Mouse (Mus musculus): ENCODE data around the gene Tfip11.

DNA sequence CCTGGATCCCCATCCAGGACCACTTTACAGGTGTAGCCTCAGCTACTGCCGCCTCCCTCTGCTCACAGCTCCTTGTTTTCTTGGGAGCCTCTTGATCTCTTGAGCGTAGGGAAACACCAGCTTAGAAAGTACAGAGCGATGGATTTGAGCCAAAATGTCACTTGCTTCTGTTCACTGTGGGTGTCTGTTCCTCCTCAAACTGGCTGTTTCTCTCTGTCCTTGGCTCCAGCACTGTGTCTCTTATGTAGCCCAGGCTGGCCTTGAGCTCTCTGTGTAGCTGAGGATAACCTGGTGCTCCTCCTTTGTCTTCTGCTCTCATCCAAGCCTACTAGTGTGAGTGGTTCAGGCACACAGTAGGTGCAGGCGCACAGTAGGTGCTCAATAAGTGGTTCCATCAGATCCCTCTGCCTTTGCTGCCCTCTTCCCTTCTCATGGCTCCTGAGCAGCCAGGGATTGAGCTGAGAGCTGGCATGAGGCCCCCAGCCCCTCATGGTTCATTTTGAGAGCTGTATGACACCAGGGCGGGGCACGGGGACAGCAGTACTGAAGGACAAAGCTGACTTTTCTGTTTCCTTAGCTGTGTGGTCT is 25.3 kb upstream of the Tfip11 start:
- no peak for TF ChIP-seq MYOD1 (IDR thresholded peaks at IDR 0.05; ENCODE audit: control insufficient read depth, insufficient read length, low read depth)
- TF ChIP-seq CTCF (IDR thresholded peaks at IDR 0.05; ENCODE audit: control insufficient read depth, insufficient read depth, insufficient read length), result no peak
- no peak for TF ChIP-seq FOSL1 (IDR thresholded peaks at IDR 0.05; ENCODE audit: insufficient read depth, low read length, poor library complexity, severe bottlenecking)
- TF ChIP-seq USF1 (IDR thresholded peaks at IDR 0.05; ENCODE audit: low read depth), result no peak
